Mouse (Mus musculus): ENCODE measurements around the gene Erg.

Erg gene

DNA sequence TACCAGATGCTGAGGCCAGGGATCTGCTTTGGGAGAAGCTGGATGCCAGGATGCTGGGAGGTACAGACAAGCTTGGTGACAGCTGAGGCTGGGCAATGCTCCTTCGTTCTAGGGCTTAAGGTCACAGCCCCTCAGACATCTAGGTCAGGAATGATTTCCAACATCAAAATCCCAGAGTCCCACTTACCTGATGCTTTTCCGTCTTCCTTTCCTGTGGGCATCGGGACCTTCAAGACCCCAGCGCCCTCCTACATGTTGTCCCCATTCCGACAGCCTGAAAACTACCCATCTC, at the start of gene Erg:
Gene Erg (minus strand): TSS at position 283 of the 292 bp plus-strand sequence.
- DNase-seq (ENCODE audit: low read depth in 1 of 2, low spot score in 2 of 2), result no peak

- no peak for DNase-seq (ENCODE audit: low read depth in 1 of 2, low spot score in 2 of 2)
Observed at GRCm38 (mm10) chr16:95631816-95632215, 45.4 kb upstream of the Erg start.

DNA sequence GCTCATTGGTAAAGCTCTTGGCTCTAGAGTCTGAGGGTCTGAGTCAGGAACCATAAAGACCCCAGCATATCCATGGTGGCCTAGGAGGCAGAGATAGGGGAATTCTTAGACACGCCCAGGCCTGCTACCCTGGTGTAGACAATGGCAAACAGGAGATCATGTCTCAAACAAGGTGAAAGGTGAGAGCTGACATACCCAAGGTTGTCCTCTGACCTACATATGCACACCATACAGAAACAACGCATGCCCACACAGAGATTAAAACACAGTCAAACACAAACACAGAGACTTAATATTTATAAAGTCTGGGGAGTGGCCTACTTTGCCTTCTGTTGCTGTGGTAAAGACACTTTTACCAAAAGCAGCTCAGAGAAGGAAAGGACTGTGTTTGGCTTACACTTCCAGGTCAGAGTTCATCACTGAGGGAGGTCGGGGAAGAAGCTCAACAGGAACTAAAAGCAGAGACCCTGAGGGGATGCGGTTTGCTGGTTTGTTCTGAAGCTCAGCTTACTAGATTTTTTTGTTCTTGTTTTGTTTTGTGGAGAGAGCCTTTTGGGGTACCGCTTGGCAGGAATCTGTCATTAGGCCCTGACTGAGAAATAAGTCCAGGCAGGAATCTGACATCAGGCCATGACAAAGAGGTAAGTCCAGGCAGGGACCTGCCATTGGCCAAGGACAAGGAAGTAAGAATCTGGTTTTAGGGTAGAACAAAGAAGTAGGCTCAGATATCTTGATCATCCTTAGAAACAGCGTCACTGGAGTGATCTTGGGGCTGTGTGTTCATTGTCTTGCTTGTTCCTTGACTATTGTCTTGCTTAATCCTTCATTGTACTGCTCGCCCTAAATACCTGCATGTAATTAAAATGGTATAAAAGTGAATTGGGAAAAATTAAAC, 37.7 kb upstream of the Erg start:
- no peak for DNase-seq (ENCODE audit: low read depth in 1 of 2, low spot score in 2 of 2)

DNA sequence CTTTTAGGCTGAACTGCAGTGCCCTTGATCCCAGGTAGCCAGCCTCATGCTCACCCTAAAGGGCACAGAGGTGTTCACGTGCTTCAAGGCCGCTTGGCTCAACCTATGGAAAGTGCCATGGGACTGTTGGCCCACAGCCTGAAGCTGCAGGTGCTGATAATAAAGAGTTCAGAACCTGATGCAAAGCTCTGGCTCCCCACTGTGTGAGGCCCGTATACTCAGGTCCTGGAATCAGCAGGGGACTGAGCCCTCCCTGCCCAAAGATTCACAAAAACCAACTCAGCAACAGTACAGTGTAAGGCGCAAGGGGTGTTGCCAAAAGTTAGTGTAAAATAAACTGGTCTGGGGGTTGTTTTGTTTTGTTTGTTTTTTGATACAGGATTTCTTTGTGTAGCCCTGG, 36.7 kb upstream of the Erg start:
- no peak for DNase-seq (ENCODE audit: low read depth in 1 of 2, low spot score in 2 of 2)

DNA sequence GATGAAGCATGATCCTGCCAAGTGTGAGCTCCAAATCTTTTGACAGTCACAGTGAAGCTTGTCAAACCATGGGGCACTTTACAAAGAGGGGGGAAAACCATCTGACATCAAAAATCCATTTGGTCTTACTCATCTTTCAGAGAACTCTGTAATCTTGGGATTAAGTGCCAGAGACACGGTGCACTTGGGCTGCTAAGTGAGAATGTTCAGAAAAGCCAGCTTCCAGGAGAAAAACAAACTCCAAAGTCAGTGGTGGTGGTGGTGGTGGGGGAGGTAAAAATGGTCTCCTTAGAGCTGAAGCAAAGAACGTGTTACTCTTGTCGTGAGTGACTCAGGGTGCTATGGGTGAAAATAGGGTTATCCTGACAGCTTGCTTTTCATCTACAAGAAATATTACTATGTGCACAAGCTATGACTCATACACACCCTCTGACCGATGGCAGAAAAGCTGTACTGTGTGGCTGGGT, 33.5 kb upstream of the Erg start:
- DNase-seq (ENCODE audit: low read depth in 1 of 2, low spot score in 2 of 2), result no peak

DNA sequence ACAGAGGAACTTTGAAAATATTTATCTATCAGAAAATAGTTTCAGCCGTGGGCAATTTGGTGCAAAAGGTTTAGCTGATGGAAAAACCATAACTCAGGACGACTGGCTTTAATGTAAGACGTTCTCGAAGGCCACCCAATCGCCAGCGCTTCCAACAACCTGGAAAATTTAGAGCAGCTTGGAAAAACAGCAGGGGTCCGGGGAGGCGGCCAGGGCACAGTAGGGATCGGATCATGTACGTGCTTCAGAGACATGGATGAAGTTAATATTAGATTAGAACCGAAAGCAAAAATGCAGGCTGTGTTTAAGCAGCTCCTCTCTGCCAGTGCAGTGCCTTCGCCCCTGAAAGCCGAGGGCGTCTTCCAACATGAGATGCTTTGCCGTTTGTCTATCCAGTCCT, 31.8 kb upstream of the Erg start:
- no peak for DNase-seq (ENCODE audit: low read depth in 1 of 2, low spot score in 2 of 2)

DNA sequence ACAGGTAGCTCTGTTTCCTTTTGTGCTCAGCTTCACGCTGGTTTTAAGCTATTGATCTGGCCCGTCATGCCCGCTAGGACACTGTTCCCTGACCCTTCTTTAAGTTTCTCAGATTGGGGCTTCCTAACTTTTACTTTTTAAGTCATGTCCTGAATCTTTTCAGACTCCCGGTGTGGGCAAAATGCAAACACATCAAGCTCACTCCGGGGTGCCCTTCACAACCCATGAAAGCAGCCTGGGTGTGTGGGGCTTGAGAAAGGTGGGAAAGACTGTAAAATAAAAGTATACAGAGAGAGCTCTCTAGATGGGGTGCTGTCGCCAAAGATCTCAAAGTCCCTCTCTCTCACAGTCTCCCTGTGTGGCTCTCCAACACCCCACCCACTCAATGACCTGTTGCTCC, 31.3 kb upstream of the Erg start:
- no peak for DNase-seq (ENCODE audit: low read depth in 1 of 2, low spot score in 2 of 2)

DNA sequence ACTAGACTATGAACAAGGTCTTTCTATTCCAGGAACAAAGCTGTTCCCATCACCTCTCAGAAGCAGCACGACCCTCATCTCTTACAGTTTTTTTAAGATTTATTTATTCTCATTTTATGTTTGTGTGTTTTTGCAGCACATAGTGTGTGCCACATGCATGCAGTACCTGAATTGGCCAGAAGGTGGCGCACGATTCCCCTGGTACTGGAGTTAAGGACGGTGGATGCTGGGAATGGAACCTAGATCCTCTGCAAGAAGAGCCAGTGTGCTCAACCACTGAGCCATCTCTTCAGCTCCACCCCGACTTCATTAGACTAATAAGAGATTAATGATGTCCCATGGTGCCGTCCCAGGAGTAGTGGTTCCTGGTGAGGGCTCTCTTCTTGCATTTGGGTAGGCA, 29.2 kb upstream of the Erg start:
- DNase-seq (ENCODE audit: low read depth in 1 of 2, low spot score in 2 of 2), result peak in 1 of 2 experiments; percentile 26

- DNase-seq (ENCODE audit: low read depth in 1 of 2, low spot score in 2 of 2), result no peak
Observed at GRCm38 (mm10) chr16:95614482-95614881, 28.1 kb upstream of the Erg start.

- peak in 1 of 2 experiments; percentile 5 for DNase-seq (ENCODE audit: low read depth in 1 of 2, low spot score in 2 of 2)
Observed at GRCm38 (mm10) chr16:95611982-95612746, 25.8 kb upstream of the Erg start.

DNA sequence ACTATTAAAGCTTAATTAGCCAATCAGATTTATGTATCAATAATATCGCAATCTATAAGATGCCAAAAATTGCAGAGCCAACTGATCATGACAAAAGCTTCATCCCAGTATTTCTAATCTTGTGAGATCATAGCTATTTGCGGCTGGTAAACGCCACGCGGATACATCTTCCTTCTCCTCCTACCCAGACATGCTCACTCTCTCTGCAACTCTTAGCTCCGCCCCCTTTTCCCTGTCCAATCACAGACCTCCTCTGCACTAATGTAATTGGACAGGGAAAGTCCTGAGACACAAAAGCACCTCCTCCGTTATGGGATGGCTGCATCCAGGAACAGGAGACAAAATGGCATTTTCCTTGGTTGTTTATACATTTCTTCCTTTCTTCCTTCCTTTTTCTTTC, 22.2 kb upstream of the Erg start:
- no peak for DNase-seq (ENCODE audit: low read depth in 1 of 2, low spot score in 2 of 2)

GRCm38 (mm10) chr16:95605304-95605703, 18.9 kb upstream of the Erg start:
- DNase-seq (ENCODE audit: low read depth in 1 of 2, low spot score in 2 of 2), result peak; percentile 16 to 36

DNA sequence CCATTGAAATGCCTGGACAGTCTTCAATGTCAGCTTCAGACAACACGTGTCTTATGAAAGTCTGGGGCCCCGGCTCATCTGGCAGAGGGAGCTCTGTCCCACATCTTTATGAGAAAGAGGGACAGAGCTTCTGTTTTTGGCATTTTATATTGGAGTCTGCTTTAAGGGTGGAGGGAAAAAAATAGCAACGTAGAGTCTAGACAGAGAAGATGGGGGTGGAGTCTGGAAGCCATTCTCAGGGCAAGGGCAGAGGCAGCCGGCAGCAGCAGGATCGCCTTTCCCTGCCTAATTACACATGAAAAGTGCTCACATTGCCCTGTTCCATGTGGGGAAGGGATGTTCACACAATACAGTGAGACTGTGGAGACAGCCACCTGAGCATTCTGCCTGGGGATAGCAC, 16.1 kb upstream of the Erg start:
- DNase-seq (ENCODE audit: low read depth in 1 of 2, low spot score in 2 of 2), result no peak

DNA sequence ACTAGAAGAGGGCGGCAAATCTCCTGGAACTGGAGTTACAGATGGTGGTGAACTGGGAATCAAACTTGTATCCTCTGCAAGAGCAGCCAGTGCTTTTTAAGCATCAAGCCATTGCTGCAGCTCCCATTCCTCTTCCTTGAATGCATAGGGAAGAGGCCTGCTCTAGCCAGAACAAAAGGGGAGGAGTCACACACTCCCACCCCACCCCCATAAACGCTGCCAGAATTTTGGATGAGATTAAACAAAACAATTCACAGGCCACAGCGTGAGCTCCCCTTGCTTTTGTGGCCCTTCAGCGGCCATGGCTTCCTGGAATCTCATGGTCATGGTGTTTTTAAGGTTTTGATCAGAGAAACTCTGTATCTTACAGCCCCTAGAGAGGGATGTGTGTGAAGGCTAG, 15.4 kb upstream of the Erg start:
- DNase-seq (ENCODE audit: low read depth in 1 of 2, low spot score in 2 of 2), result no peak

- no peak for DNase-seq (ENCODE audit: low read depth in 1 of 2, low spot score in 2 of 2)
Observed at GRCm38 (mm10) chr16:95601219-95601580, 14.8 kb upstream of the Erg start.

GRCm38 (mm10) chr16:95600572-95601218, 14.3 kb upstream of the Erg start:
- DNase-seq (ENCODE audit: low read depth in 1 of 2, low spot score in 2 of 2), result no peak

DNA sequence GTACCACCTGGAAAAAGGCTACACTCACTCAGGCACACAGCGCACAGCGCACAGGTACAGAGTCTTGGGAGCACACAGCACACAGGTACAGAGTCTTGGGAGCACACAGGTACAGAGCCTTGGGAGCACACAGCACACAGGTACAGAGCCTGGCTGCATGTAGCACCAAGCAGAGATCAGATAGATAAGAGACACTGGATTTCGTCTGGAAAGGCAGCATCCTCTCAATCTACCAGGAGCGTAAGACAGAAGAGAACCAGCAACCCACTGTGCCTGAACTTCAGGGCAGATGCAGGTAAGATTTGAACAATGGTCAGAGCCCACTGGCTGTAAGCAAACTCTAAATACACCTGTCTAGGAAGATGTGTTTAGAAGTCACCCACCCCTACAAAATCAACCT, 12.5 kb upstream of the Erg start:
- no peak for DNase-seq (ENCODE audit: low read depth in 1 of 2, low spot score in 2 of 2)

- no peak for DNase-seq (ENCODE audit: low read depth in 1 of 2, low spot score in 2 of 2)
Observed at GRCm38 (mm10) chr16:95597578-95597951, 11.2 kb upstream of the Erg start.

GRCm38 (mm10) chr16:95596884-95597577, 10.6 kb upstream of the Erg start:
- no peak for DNase-seq (ENCODE audit: low read depth in 1 of 2, low spot score in 2 of 2)

GRCm38 (mm10) chr16:95588849-95589248, 2.5 kb upstream of the Erg start:
- no peak for DNase-seq (ENCODE audit: low read depth in 1 of 2, low spot score in 2 of 2)

DNA sequence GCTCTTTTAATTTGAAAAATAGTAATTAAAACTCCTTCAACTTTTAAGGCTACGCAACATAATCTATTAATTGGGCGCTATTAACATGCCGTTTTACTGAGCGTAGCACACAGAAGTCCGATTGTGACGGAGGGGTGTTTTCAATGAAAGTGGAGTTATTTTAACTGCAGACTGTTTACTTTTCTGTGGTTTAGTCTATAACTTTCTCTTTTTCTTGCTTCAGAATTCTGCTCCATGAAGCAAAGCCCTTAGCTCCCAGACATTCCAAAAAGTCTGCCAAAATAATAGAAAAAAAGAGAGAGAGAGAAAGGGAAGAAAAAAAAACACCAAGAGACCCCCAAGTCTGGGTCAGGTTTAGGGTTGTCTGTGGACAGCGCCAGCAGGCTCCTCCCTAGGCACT, 333 bp upstream of the Erg start:
- no peak for DNase-seq (ENCODE audit: low read depth in 1 of 2, low spot score in 2 of 2)
